Mouse (Mus musculus) liver, embryonic 14.5 days (tissue): ENCODE results near the gene Fyn. TPM values are rescaled to one million over a fixed set of nuclear protein-coding genes. Genes with fewer than 3 reads are reported as not detected.

Source experiments
- ATAC-seq: fragments of 200-750 bp; cut with Nextera tagmentation; 2 replicates; pipeline ENCODE4 v1.8.0; 2017; ENCODE audit warnings: moderate number of reproducible peaks, mild to moderate bottlenecking, moderate library complexity; ENCODE audit not compliant: insufficient read depth
- DNase-seq, 3 experiments: peaks; one replicate each; pipeline ENCODE4 v3.0.0-alpha.2; 2012 to 2013; ENCODE audit warnings: low read depth in 3 of 3, low spot score in 3 of 3
- H3K27ac ChIP-seq: fragments of 300-500 bp; sonication (generic); 2 replicates; pipeline ENCODE4 v1.5.1; 2014; ENCODE audit warnings: moderate library complexity, mild to moderate bottlenecking, control low read depth, inconsistent platforms
- H3K27me3 ChIP-seq: fragments of 300-500 bp; sonication (generic); 2 replicates; pipeline ENCODE4 v1.6.1; 2014; ENCODE audit warnings: mild to moderate bottlenecking, low read length, moderate library complexity; ENCODE audit not compliant: control insufficient read depth, insufficient read depth
- H3K36me3 ChIP-seq: fragments of 300-500 bp; sonication (generic); replicated peaks from 2 replicates; pipeline ENCODE4 v1.6.1; 2014; ENCODE audit warnings: low read depth; ENCODE audit not compliant: control insufficient read depth, insufficient read depth
- H3K4me1 ChIP-seq, 2 experiments: fragments of 200-500 bp in 1 of 2; fragments of 300-500 bp in 1 of 2; sonication (generic) in 1 of 2; replicated peaks; 2 replicates each; pipeline ENCODE4 v1.6.1; 2012 to 2014; ENCODE audit warnings: antibody characterized with exemption in 1 of 2, inconsistent platforms in 1 of 2, low read length in 1 of 2; ENCODE audit not compliant: control insufficient read depth in 2 of 2, insufficient read depth in 2 of 2
- H3K4me2 ChIP-seq: fragments of 300-500 bp; sonication (generic); 2 replicates; pipeline ENCODE4 v1.6.1; 2014; ENCODE audit warnings: low read depth, mild to moderate bottlenecking, control low read depth, moderate library complexity
- H3K4me3 ChIP-seq, 2 experiments: fragments of 200-500 bp in 1 of 2; fragments of 300-500 bp in 1 of 2; sonication (generic) in 1 of 2; 2 replicates each; pipeline ENCODE4 v1.5.1; 2012 to 2014; ENCODE audit warnings: low read depth in 2 of 2, low read length in 2 of 2, mild to moderate bottlenecking in 2 of 2, control low read depth in 1 of 2, inconsistent platforms in 1 of 2, moderate library complexity in 1 of 2; ENCODE audit not compliant: insufficient read depth in 1 of 2
- H3K9ac ChIP-seq: fragments of 300-500 bp; sonication (generic); replicated peaks from 2 replicates; pipeline ENCODE4 v1.6.1; 2014; ENCODE audit warnings: mild to moderate bottlenecking, control low read depth, moderate library complexity
- H3K9me3 ChIP-seq: fragments of 300-500 bp; sonication (generic); 2 replicates; pipeline ENCODE4 v1.6.1; 2016; ENCODE audit warnings: low read length, mixed read lengths; ENCODE audit not compliant: control insufficient read depth
- CTCF ChIP-seq: IDR thresholded peaks from 2 replicates; pipeline ENCODE4 v1.5.1; 2016; ENCODE audit warnings: antibody characterized with exemption, low read depth, control low read depth
- EP300 ChIP-seq: IDR thresholded peaks from 2 replicates; pipeline ENCODE4 v1.6.1; 2016; ENCODE audit warnings: antibody characterized with exemption, low read depth
- WGBS: fragments of 180-500 bp; shearing (Covaris S2); extraction: QIAGEN DNeasy Blood & Tissue Kit; methylation state at CpG from one replicate; pipeline ENCODE4 v1.1.7; 2014; ENCODE audit not compliant: insufficient replicate concordance; 5-methylcytosine and 5-hydroxymethylcytosine counted together
- polyA plus RNA-seq, 2 experiments: library from polyadenylated mRNA; depleted of rRNA in 1 of 2; stranded (reverse) in 1 of 2; unstranded in 1 of 2; fragments of >200 nt; fragmentation: Nextera tagmentation in 1 of 2; extraction: Ambion mirVana in 1 of 2; gene quantifications; 2 replicates each; pipeline versions ENCODE4 v1.2.1 to v1.2.3; 2012 to 2014

Gene Fyn
- polyA plus RNA-seq, 2 experiments, result 8.2 to 9.8 TPM

DNA sequence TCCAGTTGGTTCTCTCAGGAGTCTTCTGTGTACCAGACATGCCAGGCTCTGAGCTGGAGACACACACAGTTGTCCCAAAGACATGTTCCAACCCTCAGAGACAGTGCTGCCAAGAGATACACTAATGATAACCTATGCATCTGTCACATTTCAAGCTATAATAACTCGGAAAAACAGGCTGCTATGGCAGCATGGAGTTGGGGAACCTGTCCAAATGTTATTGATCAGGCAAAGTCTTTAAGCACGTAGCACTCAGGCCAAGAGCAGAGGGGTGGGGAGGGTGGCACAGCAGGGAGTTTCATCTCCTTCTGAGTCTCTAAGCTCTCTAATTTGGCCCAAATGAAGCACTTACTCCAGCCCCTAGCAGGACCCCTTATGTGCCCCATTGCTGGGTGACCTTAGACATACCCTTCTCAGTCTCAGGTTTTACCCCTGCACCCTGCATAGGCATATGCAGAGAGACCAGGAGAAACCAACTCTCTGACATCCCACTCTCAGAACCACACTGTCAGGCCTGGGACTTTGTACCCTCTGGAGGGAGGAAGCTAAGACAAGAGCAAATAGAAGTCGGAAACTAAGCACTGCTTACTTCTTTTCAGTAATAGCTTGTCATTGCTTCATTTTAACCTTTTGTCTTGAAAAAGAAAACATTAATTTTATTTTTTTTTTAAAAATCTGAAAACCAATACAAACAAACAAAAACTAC is 178.9 kb downstream of the Fyn start:
- Histone ChIP-seq H3K9me3 (no peaks in the 10 kb centered on the region), H3K36me3 (no peaks in the 10 kb centered on the region), H3K27me3 (no peaks in the 10 kb centered on the region), H3K4me2 (no peak overlapping the region), H3K27ac (no peak overlapping the region), H3K9ac (no peak overlapping the region), H3K4me3 (no peak overlapping the region), H3K4me1 (no peaks in the 10 kb centered on the region)
- no peak for ATAC-seq
- no peak for DNase-seq
- TF ChIP-seq CTCF (no peak), EP300 (no peak)
- WGBS, result 62% methylated on average over 3 of the region's 3 CpGs

DNA sequence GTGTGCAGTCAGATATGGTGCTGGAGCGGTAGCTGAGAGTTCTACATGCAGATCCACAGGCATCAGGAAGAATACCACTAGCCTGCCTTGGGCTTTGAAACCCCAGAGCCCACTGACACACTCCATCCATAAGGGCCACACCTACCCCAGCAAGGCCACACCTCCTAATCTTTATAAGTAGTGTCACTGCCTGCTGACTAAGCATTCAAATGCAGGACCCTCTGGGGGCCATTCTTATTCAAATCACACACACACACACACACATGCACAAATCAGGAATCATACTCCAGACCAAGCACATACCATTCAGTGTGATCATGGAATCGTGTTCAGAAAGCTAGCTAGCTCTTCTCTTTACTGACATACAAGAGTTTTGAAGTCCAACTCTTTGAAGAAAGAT is 182.1 kb downstream of the Fyn start:
- peaks cover 0 to 8% of the 10 kb centered on the region in 2 experiments; a peak in 2 of 4 replicates for H3K4me1 ChIP-seq
- ATAC-seq (no peak), DNase-seq (no peak)
- no peak overlapping the region for H3K4me3 ChIP-seq
- no peak overlapping the region for H3K27ac ChIP-seq
- no peaks in the 10 kb centered on the region for H3K27me3 ChIP-seq
- H3K36me3 ChIP-seq, result no peaks in the 10 kb centered on the region
- H3K9ac ChIP-seq, result no peak overlapping the region
- WGBS, result 75% methylated on average over 2 of the region's 2 CpGs
- H3K4me2 ChIP-seq, result no peak overlapping the region
- TF ChIP-seq CTCF (no peak), EP300 (no peak)
- no peaks in the 10 kb centered on the region for H3K9me3 ChIP-seq

- Histone ChIP-seq H3K36me3 (no peaks in the 10 kb centered on the region), H3K4me1 (peaks cover 0 to 13% of the 10 kb centered on the region in 2 experiments; a peak in 2 of 4 replicates), H3K4me2 (no peak overlapping the region), H3K9ac (no peak overlapping the region), H3K4me3 (no peak overlapping the region), H3K27me3 (no peaks in the 10 kb centered on the region), H3K9me3 (no peaks in the 10 kb centered on the region), H3K27ac (no peak overlapping the region)
- ATAC-seq (no peak), DNase-seq (no peak)
- WGBS, result 69% methylated on average over 9 of the region's 9 CpGs
- TF ChIP-seq EP300, result no peak
- no peak for TF ChIP-seq CTCF
These were observed 183.1 kb downstream of the Fyn start for GRCm38 (mm10) chr10:39551637-39552185.

DNA sequence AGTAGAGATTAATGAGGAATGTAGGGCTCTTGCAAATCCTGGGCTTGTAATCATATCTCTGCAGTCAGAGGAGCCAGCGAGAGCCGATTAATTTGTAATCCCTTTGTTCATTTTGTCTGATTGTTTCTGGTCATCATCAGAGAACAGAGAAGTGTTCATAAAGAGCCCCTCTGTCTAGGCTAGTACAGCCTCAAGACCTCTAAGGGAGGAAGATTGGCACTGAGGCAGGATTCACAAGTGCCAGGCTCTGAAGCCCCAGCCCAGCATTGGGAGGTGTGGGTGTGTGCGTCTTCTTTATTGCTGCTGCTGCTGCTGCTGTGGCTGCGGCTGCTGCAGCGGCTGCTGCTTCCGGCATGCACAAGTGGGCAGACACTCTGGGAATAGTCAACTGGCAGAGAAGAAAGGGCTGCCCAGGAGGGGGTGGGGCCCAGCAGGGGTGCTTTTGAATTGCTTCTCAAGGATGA is 183.7 kb downstream of the Fyn start:
- Histone ChIP-seq H3K4me1 (peaks cover 0 to 13% of the 10 kb centered on the region in 2 experiments; a peak in 2 of 4 replicates), H3K27ac (no peak overlapping the region), H3K9me3 (no peaks in the 10 kb centered on the region), H3K4me3 (no peak overlapping the region), H3K4me2 (no peak overlapping the region), H3K9ac (no peak overlapping the region), H3K36me3 (no peaks in the 10 kb centered on the region), H3K27me3 (no peaks in the 10 kb centered on the region)
- TF ChIP-seq EP300, result no peak
- TF ChIP-seq CTCF, result no peak
- WGBS, result 67% methylated on average over 6 of the region's 6 CpGs
- DNase-seq, result no peak
- ATAC-seq, result no peak

GRCm38 (mm10) chr10:39552903-39553302 is 184.2 kb downstream of the Fyn start:
- WGBS, result 55% methylated on average over 5 of the region's 5 CpGs
- no peak for TF ChIP-seq EP300
- TF ChIP-seq CTCF, result no peak
- Histone ChIP-seq H3K4me1 (peaks cover 0 to 13% of the 10 kb centered on the region in 2 experiments; a peak in 2 of 4 replicates), H3K36me3 (no peaks in the 10 kb centered on the region), H3K9me3 (no peaks in the 10 kb centered on the region), H3K4me2 (no peak overlapping the region), H3K27me3 (no peaks in the 10 kb centered on the region), H3K9ac (no peak overlapping the region), H3K4me3 (no peak overlapping the region), H3K27ac (no peak overlapping the region)
- DNase-seq (no peak), ATAC-seq (no peak)
